Mouse (Mus musculus) small intestine, adult 2 months (tissue): ENCODE measurements around the gene Hmgn1.

ENCODE experiments used
- CTCF ChIP-seq: fragments of 200-500 bp; IDR thresholded peaks from 2 replicates; pipeline ENCODE4 v1.5.1; 2012; ENCODE audit warnings: low read depth, mild to moderate bottlenecking, control low read depth, inconsistent platforms, low read length, moderate library complexity, mixed read lengths; ENCODE audit not compliant: insufficient replicate concordance, insufficient read length; ENCODE audit errors: extremely low read depth
- POLR2A ChIP-seq: fragments of 200-500 bp; IDR thresholded peaks from 2 replicates; pipeline ENCODE4 v1.6.1; 2012; ENCODE audit warnings: low read depth, mild to moderate bottlenecking, control low read depth, inconsistent platforms, low read length, moderate library complexity

DNA sequence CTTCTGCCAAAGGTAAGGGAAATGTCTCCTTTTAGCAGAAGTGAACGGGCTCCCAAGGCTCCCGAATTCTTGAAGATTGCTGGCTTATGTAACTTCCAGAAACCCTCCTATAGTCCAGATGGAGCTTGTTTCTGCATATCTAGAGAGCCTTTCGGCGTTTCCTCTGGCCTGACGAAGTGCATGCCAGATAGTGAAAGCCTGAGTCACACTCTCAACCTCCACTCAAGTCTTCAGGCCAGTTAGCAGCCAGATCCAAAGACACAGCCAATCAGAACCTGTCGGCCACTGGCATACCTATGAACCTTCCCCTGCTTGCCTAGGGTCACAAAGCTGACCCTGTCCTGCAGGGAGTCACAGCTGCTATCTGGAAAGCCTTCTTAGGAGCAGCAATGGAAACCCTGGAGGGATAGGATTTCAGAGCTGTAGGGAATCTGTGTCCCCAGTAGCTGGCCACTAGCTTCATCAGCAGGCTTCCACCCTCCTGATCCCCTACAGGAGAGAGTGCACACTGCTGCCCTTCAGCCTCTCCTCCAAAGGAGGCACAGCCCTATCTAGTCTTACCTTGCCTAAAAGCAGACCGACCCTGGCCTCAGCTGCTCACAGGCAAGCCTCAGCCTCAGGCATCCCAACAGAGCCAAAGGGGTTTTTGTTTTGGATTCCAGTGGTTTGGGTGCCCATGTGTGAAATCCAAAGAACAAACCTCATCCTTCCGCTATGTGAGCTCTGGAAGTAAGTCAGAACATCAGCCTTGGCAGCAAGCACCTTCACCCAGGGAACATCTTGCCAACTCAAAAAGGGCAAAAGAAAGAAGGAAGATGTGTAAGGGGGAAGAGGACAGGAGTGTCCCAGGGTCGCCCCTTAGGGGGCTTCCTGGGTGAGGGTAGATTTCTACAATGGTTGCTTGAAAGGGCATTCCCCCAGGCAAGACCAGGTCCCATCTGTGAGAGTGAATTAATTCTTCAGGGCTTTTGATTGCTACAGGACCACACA, 35.7 kb downstream of the Hmgn1 start:
- TF ChIP-seq POLR2A (no peak), CTCF (no peak)
